Mouse (Mus musculus) embryonic facial prominence, embryonic 11.5 days (tissue): ENCODE measurements around the gene Dnajb11. TPM values are rescaled to one million over a fixed set of nuclear protein-coding genes. Genes with fewer than 3 reads are reported as not detected.

Experiments
- ATAC-seq: fragments of 200-750 bp; cut with Nextera tagmentation; replicated peaks from 2 replicates; pipeline ENCODE4 v1.8.0; 2017; ENCODE audit warnings: low read depth; ENCODE audit not compliant: insufficient number of reproducible peaks, low FRiP score, low TSS enrichment
- DNase-seq: peaks from one replicate; pipeline ENCODE4 v3.0.0-alpha.2; 2015; ENCODE audit warnings: low spot score
- H3K27ac ChIP-seq: fragments of 300-500 bp; sonication (generic); replicated peaks from 2 replicates; pipeline ENCODE4 v1.5.1; 2014; ENCODE audit warnings: mild to moderate bottlenecking, low read depth, low read length, control low read depth
- H3K27me3 ChIP-seq: fragments of 300-500 bp; sonication (generic); 2 replicates; pipeline ENCODE4 v1.6.1; 2014; ENCODE audit warnings: mild to moderate bottlenecking, low read length, moderate library complexity, mixed read lengths; ENCODE audit not compliant: control insufficient read depth, insufficient read depth
- H3K36me3 ChIP-seq: fragments of 300-500 bp; sonication (generic); replicated peaks from 2 replicates; pipeline ENCODE4 v1.6.1; 2014; ENCODE audit warnings: low read depth, mild to moderate bottlenecking, low read length, moderate library complexity, mixed read lengths; ENCODE audit not compliant: control insufficient read depth, insufficient read depth
- H3K4me1 ChIP-seq: fragments of 300-500 bp; sonication (generic); 2 replicates; pipeline ENCODE4 v1.6.1; 2014; ENCODE audit warnings: low read length, mixed read lengths; ENCODE audit not compliant: control insufficient read depth, insufficient read depth
- H3K4me2 ChIP-seq: fragments of 300-500 bp; sonication (generic); 2 replicates; pipeline ENCODE4 v1.6.1; 2014; ENCODE audit warnings: low read depth, mild to moderate bottlenecking, control low read depth, low read length, moderate library complexity
- H3K4me3 ChIP-seq: fragments of 300-500 bp; sonication (generic); 2 replicates; pipeline ENCODE4 v1.5.1; 2014; ENCODE audit warnings: low read depth, low read length, control low read depth
- H3K9ac ChIP-seq: fragments of 300-500 bp; sonication (generic); replicated peaks from 2 replicates; pipeline ENCODE4 v1.6.1; 2014; ENCODE audit warnings: mild to moderate bottlenecking, control low read depth, low read length
- H3K9me3 ChIP-seq: fragments of 300-500 bp; sonication (generic); replicated peaks from 2 replicates; pipeline ENCODE4 v1.6.1; 2016; ENCODE audit warnings: mild to moderate bottlenecking, low read length, inconsistent platforms, mixed read lengths; ENCODE audit not compliant: control insufficient read depth
- WGBS: fragments of 180-500 bp; shearing (Covaris S2); extraction: QIAGEN DNeasy Blood & Tissue Kit; methylation state at CpG from one replicate; pipeline ENCODE4 v1.1.7; 2014; 5-methylcytosine and 5-hydroxymethylcytosine counted together
- polyA plus RNA-seq: library from polyadenylated mRNA; unstranded; fragments of >200 nt; fragmentation: Nextera tagmentation; extraction: Ambion mirVana; gene quantifications from 2 replicates; pipeline ENCODE4 v1.2.1, GENCODE M21; 2014

Gene Dnajb11
- polyA plus RNA-seq, 1 experiment from 2014 or later = 115 TPM

- no peaks in the 10 kb centered on the region for H3K36me3 ChIP-seq
- H3K9me3 ChIP-seq = no peaks in the 10 kb centered on the region
- H3K27ac ChIP-seq = no peak overlapping the region
- ATAC-seq = no peak
- H3K4me1 ChIP-seq = no peaks in the 10 kb centered on the region
- H3K9ac ChIP-seq = no peak overlapping the region
- no peaks in the 10 kb centered on the region for H3K27me3 ChIP-seq
- DNase-seq = no peak
- H3K4me2 ChIP-seq = no peak overlapping the region
- H3K4me3 ChIP-seq = no peak overlapping the region
- 65% methylated on average over 5 of the region's 5 CpGs for WGBS
Measured at GRCm38 (mm10) chr16:22899346-22899745, 41.7 kb downstream of the Dnajb11 start.

- no peak overlapping the region for H3K4me2 ChIP-seq
- WGBS = 86% methylated on average over 10 of the region's 10 CpGs
- no peak overlapping the region for H3K4me3 ChIP-seq
- H3K9me3 ChIP-seq = no peaks in the 10 kb centered on the region
- H3K9ac ChIP-seq = no peak overlapping the region
- no peaks in the 10 kb centered on the region for H3K36me3 ChIP-seq
- no peaks in the 10 kb centered on the region for H3K27me3 ChIP-seq
- DNase-seq (no peak), ATAC-seq (no peak)
- H3K27ac ChIP-seq = no peak overlapping the region
- no peaks in the 10 kb centered on the region for H3K4me1 ChIP-seq
Measured at GRCm38 (mm10) chr16:22899866-22900570, 42.4 kb downstream of the Dnajb11 start.

- H3K27ac ChIP-seq = no peak overlapping the region
- no peak for DNase-seq
- no peak overlapping the region for H3K9ac ChIP-seq
- H3K4me2 ChIP-seq = no peak overlapping the region
- WGBS = 84% methylated on average over 3 of the region's 3 CpGs
- ATAC-seq = no peak
- no peaks in the 10 kb centered on the region for H3K27me3 ChIP-seq
- no peaks in the 10 kb centered on the region for H3K4me1 ChIP-seq
- H3K9me3 ChIP-seq = no peaks in the 10 kb centered on the region
- H3K36me3 ChIP-seq = no peaks in the 10 kb centered on the region
- H3K4me3 ChIP-seq = no peak overlapping the region
Measured at GRCm38 (mm10) chr16:22901326-22901725, 43.7 kb downstream of the Dnajb11 start.

- Histone ChIP-seq H3K9me3 (no peaks in the 10 kb centered on the region), H3K4me2 (no peak overlapping the region), H3K27ac (no peak overlapping the region), H3K4me3 (no peak overlapping the region), H3K4me1 (no peaks in the 10 kb centered on the region), H3K27me3 (no peaks in the 10 kb centered on the region), H3K9ac (no peak overlapping the region), H3K36me3 (no peaks in the 10 kb centered on the region)
- WGBS = 90% methylated on average over 6 of the region's 6 CpGs
- no peak for ATAC-seq
- DNase-seq = no peak
Measured at GRCm38 (mm10) chr16:22909290-22909689, 51.6 kb downstream of the Dnajb11 start.

GRCm38 (mm10) chr16:22911986-22912385, 54.3 kb downstream of the Dnajb11 start:
- no peak overlapping the region for H3K27ac ChIP-seq
- no peaks in the 10 kb centered on the region for H3K36me3 ChIP-seq
- H3K4me3 ChIP-seq = no peak overlapping the region
- DNase-seq (no peak), ATAC-seq (no peak)
- H3K27me3 ChIP-seq = no peaks in the 10 kb centered on the region
- H3K4me1 ChIP-seq = no peaks in the 10 kb centered on the region
- no peak overlapping the region for H3K4me2 ChIP-seq
- H3K9ac ChIP-seq = no peak overlapping the region
- whole genome bisulfite sequencing = 83% methylated on average over 3 of the region's 3 CpGs
- H3K9me3 ChIP-seq = no peaks in the 10 kb centered on the region

GRCm38 (mm10) chr16:22912886-22913285, 55.2 kb downstream of the Dnajb11 start:
- WGBS = 85% methylated on average over 6 of the region's 6 CpGs
- no peaks in the 10 kb centered on the region for H3K4me1 ChIP-seq
- H3K9ac ChIP-seq = no peak overlapping the region
- no peak overlapping the region for H3K4me3 ChIP-seq
- no peak overlapping the region for H3K4me2 ChIP-seq
- no peaks in the 10 kb centered on the region for H3K9me3 ChIP-seq
- H3K36me3 ChIP-seq = no peaks in the 10 kb centered on the region
- ATAC-seq = no peak
- no peak for DNase-seq
- H3K27me3 ChIP-seq = no peaks in the 10 kb centered on the region
- H3K27ac ChIP-seq = no peak overlapping the region

- no peak overlapping the region for H3K4me3 ChIP-seq
- no peak overlapping the region for H3K4me2 ChIP-seq
- DNase-seq (no peak), ATAC-seq (no peak)
- H3K27ac ChIP-seq = no peak overlapping the region
- H3K9ac ChIP-seq = no peak overlapping the region
- H3K27me3 ChIP-seq = no peaks in the 10 kb centered on the region
- no peaks in the 10 kb centered on the region for H3K36me3 ChIP-seq
- H3K4me1 ChIP-seq = no peaks in the 10 kb centered on the region
- H3K9me3 ChIP-seq = no peaks in the 10 kb centered on the region
Measured at GRCm38 (mm10) chr16:22914276-22914675, 56.6 kb downstream of the Dnajb11 start.

GRCm38 (mm10) chr16:22918034-22918433, 60.4 kb downstream of the Dnajb11 start, which contains the start of gene Fetub:
Gene Fetub, plus strand, starts transcription at chr16:22918334.
- Histone ChIP-seq H3K4me2 (no peak within 1 kb of the TSS), H3K4me1 (no peaks in the 10 kb centered on the region), H3K9ac (no peak within 1 kb of the TSS), H3K9me3 (no peaks in the 10 kb centered on the region), H3K4me3 (no peak within 1 kb of the TSS), H3K36me3 (no peaks in the 10 kb centered on the region), H3K27ac (no peak within 1 kb of the TSS), H3K27me3 (no peaks in the 10 kb centered on the region)
- 94% methylated on average over 5 of the region's 5 CpGs for WGBS
- DNase-seq = no peak
- 0 out of 2 replicates have a peak, but pooled peaks have one; percentile 44 for ATAC-seq
